Mouse (Mus musculus) right cerebral cortex, adult 2 months (tissue): ENCODE results near the gene Syt7.

Source experiments
- DNase-seq, 2 experiments: peaks; one replicate each; pipeline ENCODE4 v3.0.0; 2021 to 2022; ENCODE audit warnings: low spot score in 2 of 2

Syt7 gene

DNA sequence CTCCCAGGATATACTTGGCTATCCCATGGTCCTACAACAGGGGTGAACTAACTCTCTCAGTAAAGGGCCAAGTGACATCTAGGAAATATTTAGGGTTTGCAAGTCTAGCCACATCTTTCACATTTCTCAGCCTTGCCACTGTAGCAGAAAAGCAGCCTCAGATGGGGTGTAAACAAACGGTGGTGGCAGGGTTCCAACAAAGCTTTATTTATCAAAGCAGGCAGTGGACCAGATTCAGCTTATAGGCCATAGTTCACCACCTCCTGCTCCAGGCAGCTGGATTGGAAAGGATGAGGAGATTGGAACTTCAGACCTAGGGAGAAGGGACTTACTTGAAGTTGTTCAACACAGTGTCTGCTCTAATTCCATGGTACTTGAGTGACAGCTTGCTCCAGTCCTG lies 35.9 kb downstream of the Syt7 start:
- DNase-seq, result no peak

DNA sequence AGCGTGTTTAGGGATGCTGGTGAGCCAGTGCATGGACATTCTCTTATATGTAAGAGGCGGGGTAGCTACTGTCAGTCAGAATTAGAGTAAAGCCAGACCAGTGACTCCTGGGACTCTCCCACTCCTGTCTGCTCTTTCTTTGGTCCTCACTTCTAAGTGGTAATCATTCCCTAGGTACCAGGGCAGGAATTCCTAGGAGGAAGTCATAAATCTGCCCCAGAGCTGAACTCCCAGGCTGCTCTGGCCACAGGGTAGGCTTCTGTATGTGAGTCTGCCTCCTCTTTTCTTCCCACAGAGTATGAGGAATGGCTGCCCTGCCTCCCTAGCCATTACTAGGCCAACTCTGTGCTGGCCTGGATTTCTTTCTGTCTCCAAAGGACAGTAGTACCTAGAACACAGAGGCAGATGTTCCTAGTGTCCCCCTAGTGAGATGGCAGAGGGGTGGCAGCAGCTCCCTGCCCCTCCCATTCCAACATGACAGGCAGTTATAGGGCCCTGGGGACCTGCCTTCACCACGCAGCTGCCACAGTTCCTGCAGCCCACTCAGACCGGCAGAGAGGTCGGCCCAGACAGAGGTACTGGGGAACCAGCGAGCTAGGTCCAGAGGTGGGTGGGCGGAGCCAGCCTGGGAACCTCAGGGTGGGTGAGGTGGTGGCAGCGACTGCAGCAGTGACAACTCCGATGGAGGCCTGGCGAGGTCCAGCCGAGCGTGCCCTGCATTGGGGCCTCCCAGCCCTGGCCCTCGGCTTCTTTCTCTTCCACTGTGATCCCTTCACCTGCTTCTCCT lies 36.8 kb downstream of the Syt7 start:
- no peak for DNase-seq

DNA sequence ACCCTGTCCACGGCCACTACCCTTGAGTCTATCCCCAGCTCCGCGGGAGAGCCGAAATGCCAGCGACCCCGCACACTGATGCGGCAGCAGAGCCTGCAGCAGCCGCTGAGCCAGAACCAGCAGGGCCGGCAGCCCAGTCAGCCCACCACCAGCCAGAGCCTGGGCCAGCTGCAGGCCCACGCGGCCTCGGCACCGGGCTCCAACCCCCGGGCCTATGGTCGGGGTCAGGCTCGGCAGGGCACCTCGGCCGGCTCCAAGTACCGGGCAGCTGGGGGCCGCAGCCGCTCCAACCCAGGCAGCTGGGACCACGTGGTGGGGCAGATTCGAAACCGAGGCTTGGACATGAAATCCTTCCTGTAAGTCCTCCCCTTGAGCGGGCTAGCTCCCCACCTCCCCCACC lies 37.4 kb downstream of the Syt7 start:
- no peak for DNase-seq

DNA sequence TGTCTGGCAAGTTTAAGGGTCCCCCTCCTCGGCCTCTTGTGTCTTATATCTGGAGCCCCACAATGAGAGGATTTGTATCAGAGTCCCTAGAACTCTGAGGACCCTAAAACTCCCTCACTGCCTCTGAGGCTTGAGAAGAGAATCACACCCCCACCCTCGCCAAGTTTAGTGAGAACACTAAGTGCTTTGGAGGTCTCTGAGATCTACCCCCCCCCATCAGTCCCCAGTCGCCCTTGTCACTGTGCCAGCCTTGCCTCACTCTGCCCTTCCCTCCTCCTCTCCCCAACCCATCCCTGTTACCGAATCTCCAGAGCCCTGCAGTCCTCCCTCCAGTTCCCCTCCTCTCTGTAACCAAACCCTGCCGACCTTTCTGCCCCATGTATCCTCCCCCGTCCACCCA lies 37.9 kb downstream of the Syt7 start:
- DNase-seq, result no peak

- no peak for DNase-seq
Observed at GRCm38 (mm10) chr19:10427431-10427830, 38.5 kb downstream of the Syt7 start.

DNA sequence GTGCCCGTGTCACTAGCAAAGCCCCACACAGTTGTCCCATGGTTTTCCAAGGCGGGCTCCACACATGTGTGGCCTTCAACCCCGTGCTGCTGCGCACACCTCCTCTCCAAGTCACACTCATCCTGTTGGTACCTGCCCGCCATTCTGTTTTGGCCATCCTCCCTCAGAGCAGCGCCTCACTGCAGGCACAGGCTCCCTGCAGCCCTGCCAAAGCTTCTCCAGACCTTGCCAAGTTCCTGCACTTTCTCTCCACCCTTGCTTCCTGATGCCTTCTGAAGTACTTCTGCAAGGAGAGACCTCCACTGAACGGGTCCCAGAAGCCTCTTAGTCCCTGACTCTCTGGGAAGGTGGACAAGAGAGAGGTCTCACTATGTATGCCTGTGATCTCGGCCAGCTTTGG lies 40.5 kb downstream of the Syt7 start:
- DNase-seq, result no peak

- DNase-seq, result no peak
Observed at GRCm38 (mm10) chr19:10431410-10431809, 42.5 kb downstream of the Syt7 start.

DNA sequence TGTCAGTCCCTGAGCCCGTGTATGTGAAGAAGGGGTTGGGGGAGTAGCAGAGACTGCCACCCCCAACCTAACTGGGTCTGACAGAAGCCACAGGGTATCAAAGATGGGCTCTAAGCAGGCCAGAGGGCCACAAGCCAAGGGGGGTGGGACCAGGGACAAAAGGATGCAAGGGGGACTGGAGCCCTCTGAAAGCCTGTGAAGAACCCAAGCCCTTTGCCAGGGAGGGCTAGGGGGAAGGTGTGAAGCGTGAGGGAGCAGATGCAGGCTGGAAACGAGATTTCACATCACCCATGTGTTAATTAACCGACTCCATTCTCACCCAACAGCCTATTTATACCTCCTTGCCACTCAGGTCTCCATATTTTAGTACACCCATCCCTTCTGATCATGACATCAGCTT lies 43.0 kb downstream of the Syt7 start:
- DNase-seq, result no peak

GRCm38 (mm10) chr19:10433225-10433624 lies 44.3 kb downstream of the Syt7 start:
- DNase-seq, result no peak

DNA sequence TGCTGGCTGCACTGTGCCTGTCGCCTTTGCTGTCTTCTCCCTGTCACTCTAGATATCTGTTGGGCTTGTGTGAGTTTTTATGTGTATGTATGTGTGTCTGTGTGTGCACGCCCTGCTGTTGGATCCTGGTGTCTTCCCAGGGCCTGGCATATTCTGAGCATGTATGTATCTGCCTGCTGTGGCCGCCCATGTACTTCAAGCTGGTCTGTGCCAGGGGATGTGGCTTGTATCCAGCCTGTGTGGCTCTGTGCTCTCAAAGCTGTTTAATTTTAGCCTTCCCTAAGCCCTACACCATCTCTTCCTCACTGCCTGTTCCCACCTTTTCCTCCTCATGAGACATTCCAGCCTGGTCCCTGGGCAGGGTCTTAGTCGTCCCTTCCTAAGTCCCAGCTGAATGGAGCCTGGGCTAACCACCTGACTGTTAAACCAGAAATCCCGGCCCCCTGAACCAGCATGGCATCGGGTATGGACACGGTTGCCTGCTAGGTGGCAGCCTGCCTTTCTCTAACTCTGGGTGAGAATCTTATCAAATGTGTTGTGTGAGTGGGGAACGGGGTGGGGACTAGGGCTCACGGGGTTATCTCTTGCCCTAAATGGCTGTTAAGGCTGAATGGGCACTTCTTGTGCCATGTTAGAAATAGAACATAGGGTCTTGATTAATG lies 45.1 kb downstream of the Syt7 start:
- peak; percentile 57 to 67 for DNase-seq

DNA sequence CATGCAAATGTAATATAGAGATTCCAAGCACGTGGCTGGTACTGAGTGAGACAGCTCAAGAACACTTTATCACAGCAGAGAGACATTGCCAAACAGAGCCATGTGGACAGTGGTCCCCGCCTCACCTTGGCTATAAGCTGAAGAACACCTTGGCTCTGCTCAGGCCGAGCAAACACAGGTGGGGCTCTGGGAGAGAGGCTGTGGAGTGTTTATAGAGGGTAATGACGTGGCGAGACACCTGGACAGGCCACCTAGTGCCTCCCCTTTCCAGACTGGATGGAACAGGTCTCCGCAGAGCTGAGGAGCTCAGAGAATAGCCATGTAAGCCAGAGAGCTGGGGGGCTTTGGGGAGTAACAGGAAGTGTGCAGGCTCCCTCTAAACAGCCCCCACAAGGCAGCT lies 46.0 kb downstream of the Syt7 start:
- no peak for DNase-seq

DNA sequence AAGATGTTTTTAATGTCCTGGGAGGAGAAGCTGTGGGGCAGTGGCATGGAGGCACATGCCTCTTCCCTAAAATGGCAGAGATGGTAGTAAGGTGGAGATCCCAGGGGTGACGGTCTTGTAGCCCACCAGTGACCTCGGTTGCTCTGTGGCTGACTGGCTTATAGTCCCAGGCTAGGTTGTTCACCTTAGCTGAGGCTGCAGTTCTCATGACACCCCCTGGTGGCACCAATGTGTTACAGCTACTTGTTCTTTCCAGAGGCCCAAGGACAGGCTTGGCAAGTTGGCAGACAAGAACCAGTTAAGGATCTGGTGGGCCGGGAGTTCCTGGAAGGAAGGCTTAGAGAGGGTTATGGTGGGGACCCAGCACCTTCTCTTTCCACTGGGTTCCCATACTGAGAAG lies 47.0 kb downstream of the Syt7 start:
- peak; percentile 78 to 83 for DNase-seq

DNA sequence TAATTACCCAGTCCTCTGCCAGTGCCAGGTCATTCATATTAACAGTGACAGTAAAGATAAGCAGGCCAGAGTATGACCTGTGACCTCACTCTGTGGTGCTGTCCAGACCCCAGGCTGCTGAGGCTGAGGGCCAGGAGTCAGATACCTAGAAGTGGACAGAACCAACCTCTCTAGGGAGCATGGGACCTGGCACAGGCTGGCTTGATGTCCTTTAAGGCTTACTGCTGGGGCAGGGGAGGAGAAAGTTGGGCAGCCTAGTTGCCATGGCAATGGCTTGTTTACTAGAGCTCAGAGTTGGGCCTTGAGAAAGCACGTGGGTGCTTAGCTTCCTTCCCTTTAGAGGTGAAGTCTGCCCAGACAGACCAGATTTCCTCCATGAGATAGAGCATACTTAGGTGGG lies 47.8 kb downstream of the Syt7 start:
- DNase-seq, result no peak

DNA sequence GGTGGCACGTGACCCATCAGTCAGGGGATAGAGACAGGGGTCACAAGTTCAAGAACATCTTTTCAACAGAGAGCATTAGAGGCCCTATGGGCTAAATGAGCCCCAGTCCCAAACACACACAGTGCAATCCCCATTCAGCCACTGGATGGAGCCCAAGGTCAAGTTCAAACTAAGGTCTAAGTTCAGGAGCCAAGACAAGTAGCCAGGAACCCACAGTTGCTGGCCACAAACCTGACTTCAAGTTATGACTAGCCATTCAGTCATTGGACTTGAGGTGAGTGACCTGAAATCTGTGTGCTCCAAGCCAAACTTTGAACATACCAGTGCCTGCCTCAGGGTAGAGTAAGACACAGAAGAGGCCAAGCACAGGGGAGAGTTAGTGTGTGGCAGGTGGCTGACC lies 48.6 kb downstream of the Syt7 start:
- no peak for DNase-seq

GRCm38 (mm10) chr19:10444685-10445369 lies 55.9 kb downstream of the Syt7 start:
- no peak for DNase-seq

GRCm38 (mm10) chr19:10448275-10448674 lies 59.4 kb downstream of the Syt7 start:
- no peak for DNase-seq

- no peak for DNase-seq
Observed at GRCm38 (mm10) chr19:10449190-10449589, 60.3 kb downstream of the Syt7 start.

DNA sequence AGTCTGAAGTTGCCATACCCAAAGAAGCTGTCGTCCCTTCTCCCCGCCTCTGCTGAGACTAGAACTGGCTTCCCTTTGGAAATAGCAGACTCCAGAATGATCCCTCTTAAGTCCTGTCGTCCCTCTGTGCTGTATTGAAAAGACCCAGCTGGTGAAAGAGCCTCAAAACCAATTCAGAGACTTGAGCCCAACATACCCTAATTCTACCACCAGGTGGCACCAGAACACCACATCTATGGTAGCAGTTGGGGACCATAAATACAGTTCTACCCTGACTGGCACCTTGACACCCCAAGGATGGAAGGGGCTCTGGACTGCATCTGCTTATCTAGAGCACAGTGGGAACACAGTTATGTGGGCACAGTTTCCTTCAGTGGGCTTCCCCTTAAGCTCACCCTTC lies 60.8 kb downstream of the Syt7 start:
- peak; percentile 87 to 89 for DNase-seq

- DNase-seq, result no peak
Observed at GRCm38 (mm10) chr19:10454718-10455436, 66.0 kb downstream of the Syt7 start.

DNA sequence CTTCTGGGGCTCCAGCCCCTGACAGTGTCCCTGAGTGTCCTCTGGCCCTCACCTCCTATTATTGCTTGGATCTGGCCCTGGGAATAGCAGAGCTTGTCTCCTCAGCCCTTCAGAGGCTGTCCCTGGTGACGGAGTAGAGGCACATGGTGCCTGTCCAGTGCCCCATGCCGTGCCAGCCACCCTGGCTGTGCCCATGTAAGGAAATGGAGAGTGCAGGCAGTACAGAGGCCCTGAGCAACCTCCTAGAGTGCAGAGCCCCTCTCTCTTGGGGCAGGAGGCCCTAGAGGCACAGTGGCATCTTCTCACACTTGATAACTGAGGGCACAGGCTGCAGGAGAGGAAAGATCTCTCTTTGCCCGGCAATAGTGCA lies 66.5 kb downstream of the Syt7 start:
- DNase-seq, result no peak

DNA sequence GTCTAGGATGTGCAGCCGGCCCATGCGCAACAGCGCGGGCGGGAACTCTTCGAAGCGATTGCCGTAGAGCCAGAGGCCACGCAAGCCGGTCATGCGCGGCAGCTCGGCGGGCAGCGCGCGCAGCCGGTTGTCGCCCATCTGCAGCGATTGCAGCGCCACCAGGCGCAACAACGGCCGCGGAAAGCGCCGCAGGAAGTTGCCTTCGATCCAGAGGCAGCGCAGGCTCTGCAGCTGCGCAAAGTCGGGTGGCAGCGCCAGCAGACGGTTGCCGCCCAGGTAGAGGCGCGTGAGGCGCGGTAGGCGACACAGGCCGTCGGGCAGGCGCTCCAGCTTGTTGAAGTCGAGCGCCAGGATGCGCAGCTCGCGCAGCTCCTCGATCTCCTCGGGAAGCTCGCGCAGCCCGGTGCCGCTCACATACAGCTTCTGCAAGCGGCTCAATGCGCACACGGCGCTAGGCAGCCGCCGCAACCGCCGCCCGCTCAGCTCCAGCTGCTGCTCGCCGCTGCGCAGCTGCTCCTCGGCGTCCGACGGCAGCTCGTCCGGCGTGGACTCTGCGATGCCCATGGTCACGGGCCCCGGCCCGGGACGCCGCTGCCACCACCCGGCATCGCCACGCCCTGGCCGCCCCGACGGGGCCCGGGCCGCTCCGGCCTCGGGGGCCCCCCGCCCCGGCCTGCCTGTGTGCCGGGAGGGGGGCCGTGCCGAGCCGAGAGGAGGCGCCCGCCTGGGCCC lies 68.0 kb downstream of the Syt7 start, which contains the start of gene Lrrc10b:
Lrrc10b (minus strand) TSS at position 722 of the 732 bp plus-strand sequence.
- DNase-seq, result peak; percentile 70 to 75

- DNase-seq, result peak in 1 of 2 experiments; percentile 47
Observed at GRCm38 (mm10) chr19:10457484-10457800, 68.6 kb downstream of the Syt7 start.
